Mouse (Mus musculus) G1E-ER4 (cell line): ENCODE data around the gene Gm49776. TPM values are rescaled to one million over a fixed set of nuclear protein-coding genes. Genes with fewer than 3 reads are reported as not detected.

Experiments used
- GATA1 ChIP-seq: IDR thresholded peaks from one replicate; pipeline ENCODE4 v1.8.0; 2012; ENCODE audit warnings: low read length, inconsistent platforms
- polyA plus RNA-seq: library from polyadenylated mRNA; stranded (reverse); fragments of >175 nt; gene quantifications from 2 replicates; pipeline ENCODE4 v1.2.3, GENCODE M21; 2012

Gene Gm49776
- polyA plus RNA-seq, 1 experiment: not detected

DNA sequence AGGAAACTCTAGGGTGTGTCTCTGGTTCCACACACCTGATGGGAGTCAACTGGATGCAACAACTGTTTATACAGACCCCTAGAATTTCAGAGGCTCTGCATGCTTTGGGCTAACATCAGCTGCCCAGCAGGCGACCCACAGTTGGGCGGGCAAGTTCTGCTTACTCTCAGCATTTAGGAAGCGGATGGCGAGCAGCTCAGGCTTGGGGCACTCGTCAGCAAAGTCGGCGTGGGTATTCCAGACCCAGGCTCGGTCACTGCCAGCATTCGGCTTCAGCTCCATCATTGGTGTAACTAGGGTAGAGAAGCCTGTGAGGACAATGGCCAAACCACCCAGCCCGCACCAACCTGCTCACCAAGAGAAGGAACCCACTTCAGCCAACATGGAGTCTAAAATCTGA, 16.5 kb downstream of the Gm49776 start:
- no peak for TF ChIP-seq GATA1

DNA sequence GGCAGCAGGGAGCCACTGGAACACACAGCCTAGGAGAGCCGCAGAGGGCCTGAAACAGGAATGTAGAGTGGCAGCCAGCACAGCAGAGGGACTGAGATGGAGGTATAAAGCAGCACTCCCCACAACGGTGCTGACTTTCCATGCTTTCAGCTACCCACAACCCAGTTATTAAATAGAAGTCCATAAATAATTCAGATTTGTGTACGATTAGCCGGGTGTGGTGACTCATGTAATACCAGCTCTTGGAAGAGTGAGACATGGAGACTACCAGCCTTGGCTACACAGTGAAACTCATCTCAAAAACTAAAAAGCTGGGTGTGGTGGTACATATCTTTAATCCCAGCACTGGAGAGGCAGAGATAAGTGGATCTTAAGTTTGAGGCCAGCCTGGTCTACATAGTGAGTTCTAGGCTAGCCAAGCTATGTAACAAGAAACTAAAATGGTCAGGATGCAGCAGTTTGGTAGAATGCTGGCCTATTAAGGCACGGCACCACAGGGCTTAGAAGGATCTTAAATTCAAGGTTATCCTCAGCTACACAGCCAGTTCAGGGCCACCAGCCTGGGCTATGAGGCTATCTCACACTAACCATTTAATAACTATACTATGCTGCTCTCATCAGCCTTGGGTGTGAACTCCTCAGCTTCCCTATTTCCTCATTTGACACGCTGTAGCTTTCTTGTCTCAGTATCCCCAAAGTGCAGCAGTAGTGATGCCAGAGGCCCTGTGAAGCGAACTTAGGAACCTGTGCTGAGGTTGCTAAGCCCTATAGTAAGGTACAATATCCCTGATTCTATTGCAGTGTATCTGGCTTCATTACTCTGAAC, 21.2 kb downstream of the Gm49776 start:
- TF ChIP-seq GATA1: no peak

DNA sequence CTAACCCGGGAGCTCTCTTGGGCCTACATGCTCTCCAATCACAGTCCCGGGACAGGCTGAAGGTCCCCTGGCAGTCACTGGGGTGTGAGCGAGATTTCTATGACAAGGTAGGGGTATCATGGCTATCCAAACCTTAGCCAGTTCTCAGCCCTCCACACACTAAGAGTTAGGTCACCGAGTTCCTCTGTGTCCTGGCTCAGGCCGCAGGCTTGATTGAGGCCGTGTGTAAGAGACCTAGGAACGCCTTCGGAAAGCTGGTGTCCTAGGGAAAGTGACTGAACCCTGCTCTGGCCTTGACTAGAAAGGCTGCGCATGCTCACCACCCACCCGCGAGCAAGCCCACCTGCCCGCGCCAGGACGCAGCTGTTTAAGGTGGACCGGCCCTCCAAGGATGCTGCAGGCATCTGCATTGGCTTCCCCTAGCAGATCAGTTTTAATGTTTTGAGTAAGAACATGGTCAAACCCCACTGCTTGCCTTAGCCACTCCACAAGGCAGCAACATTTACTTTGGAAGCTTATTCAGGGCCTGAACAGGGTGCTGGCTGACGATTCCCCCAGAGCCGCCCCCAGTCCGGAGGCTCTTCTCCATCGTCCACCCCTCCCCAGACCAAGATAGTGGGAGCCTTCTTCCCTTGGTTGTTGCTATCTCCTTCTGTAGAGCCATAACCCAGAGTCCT, 22.6 kb downstream of the Gm49776 start:
- no peak for TF ChIP-seq GATA1

DNA sequence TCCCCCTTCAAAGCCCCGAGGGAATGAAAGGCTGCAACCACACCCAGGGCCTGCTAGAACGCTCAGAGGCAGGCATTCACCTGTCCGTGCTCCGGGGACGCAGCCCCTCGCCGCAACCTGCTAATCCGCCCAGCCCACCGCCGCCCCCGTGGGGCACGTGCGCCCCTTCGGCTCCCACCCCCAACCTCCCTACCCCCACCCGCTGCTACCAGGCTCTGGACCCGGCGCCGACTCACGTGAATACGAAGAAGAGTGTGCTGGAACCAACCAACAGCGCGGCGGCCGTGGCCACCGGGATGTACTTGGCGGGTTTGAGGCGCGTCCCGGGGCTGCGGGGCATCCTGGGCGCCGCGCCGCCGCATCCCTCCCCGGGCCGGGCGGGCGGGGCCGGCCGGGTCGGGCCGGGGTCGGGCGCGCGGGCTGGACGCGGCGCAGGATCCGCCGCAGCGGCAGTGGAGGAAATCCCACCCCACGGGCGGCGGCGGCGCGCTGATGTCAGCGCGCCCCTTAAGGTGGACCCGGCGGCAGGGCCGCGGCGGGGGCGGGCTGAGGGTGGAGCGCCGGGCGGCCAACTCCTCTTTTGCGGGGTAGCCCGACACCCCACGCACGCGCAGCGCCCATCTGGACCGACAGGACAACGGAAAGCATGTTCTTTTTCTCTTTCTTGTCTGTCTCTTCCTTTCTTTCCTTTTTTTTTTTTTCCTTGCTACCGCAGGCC, 23.3 kb downstream of the Gm49776 start, which contains the start of gene Zdhhc8:
Gene Zdhhc8, minus strand, starts transcription at position 466 of the 718 bp plus-strand sequence.
- no peak for TF ChIP-seq GATA1

DNA sequence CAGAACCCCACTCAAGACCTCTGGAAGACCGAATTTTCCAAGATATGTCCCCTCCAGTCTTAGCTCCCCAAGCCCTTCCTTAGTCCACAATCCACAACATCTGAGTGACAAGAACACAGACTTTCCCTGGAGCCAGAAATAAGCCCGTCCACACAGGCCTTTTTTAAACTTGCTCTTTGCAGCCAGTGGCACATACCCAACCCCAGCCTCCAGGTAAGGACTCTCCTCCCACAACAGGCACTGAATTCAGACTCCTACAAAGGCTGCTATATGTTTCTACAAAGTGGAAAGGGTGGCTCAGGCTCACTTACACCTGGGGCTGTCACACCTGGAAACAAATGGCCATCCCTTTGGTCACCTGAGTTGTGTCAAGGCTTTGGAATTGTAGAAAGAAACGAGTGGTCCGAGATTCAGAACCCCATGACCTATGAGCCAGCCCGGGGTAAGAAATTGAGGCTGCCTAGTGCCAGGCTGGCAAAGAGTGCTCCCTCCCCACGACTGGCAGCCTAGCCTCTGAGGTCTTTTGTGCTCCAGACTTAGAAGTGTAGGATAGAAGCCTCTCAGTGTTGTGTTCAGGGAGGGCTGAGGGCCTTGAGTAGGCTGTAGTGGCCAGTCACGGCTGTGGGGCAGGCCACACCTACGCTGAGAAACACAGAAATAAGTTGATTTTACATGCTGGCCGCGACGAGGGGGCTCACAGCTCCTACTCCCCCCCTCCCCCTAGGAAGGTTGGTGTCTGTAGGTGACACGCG, 24.0 kb downstream of the Gm49776 start:
- TF ChIP-seq GATA1: no peak

DNA sequence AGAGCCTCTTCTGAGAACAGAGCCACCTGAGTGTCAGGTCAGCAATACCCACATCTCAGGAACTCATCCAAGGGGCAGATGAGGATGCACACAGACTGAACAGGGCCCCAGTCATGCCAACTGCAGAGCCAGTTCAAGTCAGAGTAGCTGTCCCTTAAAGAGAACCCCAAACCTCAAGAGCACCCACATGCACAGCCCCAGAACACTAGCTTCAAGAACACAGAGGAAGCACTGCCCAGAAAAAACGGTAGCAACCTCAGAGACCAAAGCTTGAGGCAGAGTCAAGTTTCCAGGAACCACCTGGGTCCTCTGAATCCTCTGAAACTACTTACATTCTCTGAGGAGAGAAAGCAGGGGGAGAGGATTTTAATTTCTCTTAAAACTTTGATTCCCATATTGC, 24.7 kb downstream of the Gm49776 start:
- TF ChIP-seq GATA1: no peak

DNA sequence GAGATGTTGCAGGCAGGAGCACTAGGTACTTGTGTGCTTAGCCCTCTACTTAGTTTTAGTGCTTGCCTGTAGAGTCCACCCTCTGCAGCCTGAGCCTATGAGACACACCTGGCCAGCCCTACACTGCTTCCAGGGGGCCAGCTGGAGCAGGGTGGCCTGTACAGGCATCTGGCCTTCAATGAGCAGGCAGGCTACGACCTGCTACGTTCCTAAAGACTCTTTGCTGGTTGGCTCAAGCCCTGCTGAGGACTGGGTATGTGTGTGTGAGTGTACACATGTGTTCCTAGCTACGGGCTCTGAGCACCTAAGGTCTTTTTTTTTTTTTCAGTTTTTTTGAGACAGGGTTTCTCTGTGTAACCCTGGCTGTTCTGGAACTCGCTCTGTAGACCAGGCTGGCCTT, 26.7 kb downstream of the Gm49776 start:
- TF ChIP-seq GATA1: no peak

DNA sequence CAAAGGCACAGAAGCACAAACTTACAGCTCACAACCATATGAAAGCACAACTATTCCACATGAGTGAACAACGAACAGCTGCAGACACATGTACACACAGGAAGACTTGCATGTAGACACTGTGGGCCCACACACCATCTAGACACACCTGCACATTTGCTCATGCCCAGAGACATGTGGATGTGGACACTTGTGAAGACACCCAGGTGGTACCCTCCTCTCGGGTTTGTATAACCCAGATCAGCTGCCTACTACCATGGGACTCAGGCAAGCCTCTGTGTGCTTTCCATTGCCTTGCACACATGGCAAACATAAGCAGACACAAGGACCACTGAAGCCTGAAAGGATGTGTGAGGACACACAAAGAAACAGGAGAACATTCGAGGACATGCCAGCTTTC, 27.1 kb downstream of the Gm49776 start:
- TF ChIP-seq GATA1: no peak

DNA sequence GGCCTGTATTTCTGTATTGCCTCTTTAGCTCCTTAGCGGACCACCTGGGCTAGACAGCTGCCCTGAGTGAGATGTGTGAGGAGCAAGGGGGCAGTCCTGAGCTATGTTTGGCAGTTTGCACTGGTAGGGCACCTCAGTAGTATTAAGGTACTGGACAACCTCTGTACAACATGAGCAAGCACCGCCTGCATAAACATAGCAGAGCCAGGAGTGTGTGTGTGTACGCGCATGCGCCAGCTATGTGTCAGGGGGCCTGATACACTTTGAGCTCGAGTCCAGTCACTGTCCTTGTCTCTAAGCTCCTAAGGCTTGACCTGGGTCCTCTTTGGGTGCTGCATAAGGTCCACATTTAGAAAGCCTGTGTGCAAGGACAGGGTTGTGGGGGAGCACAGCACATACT, 27.5 kb downstream of the Gm49776 start:
- no peak for TF ChIP-seq GATA1

DNA sequence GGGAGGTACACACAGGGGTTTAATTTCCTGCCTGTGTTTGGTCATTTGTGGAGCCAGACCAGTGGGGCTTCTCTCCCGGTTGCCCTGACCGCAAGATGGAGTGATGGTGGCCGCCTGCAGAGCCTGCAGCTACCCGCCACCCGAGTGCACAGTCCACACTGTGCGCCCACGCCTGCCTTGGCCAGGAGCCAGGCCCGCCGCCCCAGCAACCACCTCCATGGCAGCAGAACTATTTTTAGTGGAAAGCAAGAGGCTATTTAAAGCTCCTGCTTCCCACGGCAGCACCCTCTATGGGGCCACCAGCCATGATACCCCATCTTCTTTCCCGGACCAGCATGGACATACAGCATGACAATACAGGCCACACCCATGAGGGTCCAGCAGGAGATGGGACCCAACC, 28.5 kb downstream of the Gm49776 start:
- no peak for TF ChIP-seq GATA1

DNA sequence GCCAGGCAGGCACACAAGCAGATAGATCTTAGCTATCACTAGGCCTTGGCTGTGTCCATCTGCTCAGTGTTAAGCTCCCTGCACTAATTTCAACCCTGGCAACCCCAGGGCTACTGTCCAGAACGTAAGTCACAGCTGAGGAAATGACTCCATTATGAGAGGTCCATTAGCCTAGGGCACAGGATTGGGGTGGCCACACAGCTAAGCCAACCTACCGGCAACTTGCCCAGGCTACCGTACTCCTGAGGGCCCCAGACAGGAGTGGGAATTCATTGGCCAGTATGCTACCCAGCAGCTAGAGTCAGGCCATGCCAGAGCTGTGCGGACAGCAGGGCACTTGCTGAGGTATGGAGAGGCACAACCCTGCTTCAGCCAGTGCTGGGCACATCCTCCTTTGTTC, 29.3 kb downstream of the Gm49776 start:
- TF ChIP-seq GATA1: no peak

DNA sequence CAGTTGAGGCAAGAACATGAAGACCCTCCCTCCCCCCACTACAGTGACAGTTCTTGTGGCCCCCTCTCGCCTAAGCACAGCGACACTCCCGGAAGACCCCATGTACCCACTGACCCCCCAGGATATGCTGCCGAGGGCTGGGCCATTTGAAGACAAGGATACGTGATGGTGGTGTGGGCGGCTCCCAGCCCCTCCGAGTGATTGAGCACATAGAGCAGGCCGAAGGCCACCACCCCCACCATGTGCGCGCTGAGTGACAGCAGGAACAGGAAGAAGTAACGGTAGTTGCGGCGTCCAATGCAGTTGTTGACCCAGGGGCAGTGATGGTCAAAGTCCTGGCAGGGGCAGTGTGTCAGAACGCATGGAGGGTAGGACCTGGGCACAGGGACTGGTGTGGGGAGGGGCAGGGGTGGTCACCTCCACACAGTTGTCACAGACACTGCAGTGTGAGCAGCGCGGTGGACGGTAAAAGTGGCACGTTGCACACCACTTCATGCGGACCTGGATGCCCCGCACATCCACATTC, 30.2 kb downstream of the Gm49776 start:
- TF ChIP-seq GATA1: no peak

DNA sequence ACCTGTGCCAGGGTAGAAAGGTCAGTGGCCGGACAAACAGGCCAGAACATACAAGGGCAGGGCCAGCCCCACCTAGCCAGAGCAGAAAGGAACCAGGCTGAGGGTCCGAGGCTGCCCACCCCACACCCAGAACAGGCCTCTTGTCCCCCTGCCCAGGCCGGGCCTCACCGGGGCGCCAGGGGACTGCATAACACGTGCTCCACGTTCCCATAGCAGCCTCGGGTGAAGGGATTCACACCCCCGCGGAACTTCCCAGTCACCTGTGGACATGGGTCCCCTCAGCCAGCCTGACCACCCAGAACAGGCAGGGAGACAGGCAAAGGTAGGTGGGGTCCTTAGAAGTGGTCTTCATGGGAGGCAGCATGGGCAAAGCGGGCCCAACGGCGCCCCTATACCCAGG, 30.9 kb downstream of the Gm49776 start:
- no peak for TF ChIP-seq GATA1

DNA sequence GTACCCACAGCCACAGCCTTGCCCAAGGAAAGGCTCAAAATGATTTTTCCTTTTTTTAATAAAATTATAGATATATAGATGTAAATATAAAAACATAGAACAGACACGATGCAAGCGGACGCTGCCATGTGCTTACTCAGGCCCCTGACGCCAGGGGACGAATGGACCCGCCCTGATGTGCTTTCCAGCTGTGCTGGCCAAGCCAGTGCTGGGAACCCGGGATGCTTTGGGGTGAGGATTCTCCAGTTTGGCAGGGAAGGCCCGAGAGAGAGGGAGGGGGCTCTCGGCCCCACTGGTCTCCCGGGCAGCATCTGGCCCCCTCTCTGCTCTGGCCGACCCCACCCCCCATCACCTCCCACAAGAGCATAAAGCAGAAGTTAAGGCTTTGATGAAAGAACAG, 35.9 kb downstream of the Gm49776 start:
- no peak for TF ChIP-seq GATA1

DNA sequence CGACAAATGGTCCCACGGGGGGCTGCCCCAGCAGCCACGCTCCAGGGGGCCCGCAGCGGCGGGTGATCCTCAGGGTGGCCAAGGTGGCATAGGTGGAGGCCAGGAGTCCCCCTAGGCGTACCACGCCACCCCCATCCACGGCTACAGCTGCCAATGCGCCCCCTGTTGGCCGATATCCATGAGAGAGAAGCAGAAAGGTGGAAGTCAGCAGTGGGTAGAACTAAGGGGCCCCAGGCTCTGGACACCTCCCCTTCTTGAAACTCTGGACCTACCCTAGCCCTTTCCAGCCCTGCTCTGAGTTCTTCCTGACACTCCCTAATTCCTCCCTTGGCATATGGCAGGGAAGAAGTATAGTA, 36.6 kb downstream of the Gm49776 start:
- no peak for TF ChIP-seq GATA1
